Mouse (Mus musculus) limb, embryonic 11.5 days (tissue): ENCODE results near the gene Fbxo44. TPM values are rescaled to one million over a fixed set of nuclear protein-coding genes. Genes with fewer than 3 reads are reported as not detected.

Source experiments
- ATAC-seq: fragments of 200-750 bp; cut with Nextera tagmentation; 2 replicates; pipeline ENCODE4 v1.8.0; 2017; ENCODE audit warnings: low read depth; ENCODE audit not compliant: insufficient number of reproducible peaks, low FRiP score, low TSS enrichment
- DNase-seq: peaks from one replicate; pipeline ENCODE4 v3.0.0-alpha.2; 2015; ENCODE audit warnings: low spot score
- H3K27ac ChIP-seq: fragments of 300-500 bp; sonication (generic); replicated peaks from 2 replicates; pipeline ENCODE4 v1.5.1; 2014; ENCODE audit warnings: low read depth, mild to moderate bottlenecking, low read length
- H3K27me3 ChIP-seq: fragments of 300-500 bp; sonication (generic); 2 replicates; pipeline ENCODE4 v1.6.1; 2014; ENCODE audit warnings: mild to moderate bottlenecking, low read length, mixed read lengths; ENCODE audit not compliant: control insufficient read depth, insufficient read depth
- H3K36me3 ChIP-seq: fragments of 300-500 bp; sonication (generic); 2 replicates; pipeline ENCODE4 v1.6.1; 2014; ENCODE audit warnings: mild to moderate bottlenecking, low read length, moderate library complexity, mixed read lengths; ENCODE audit not compliant: control insufficient read depth, insufficient read depth
- H3K4me1 ChIP-seq: fragments of 300-500 bp; sonication (generic); 2 replicates; pipeline ENCODE4 v1.6.1; 2014; ENCODE audit warnings: low read length, mixed read lengths; ENCODE audit not compliant: control insufficient read depth, insufficient read depth
- H3K4me2 ChIP-seq: fragments of 300-500 bp; sonication (generic); 2 replicates; pipeline ENCODE4 v1.6.1; 2014; ENCODE audit warnings: low read depth, mild to moderate bottlenecking, moderate library complexity; ENCODE audit not compliant: severe bottlenecking
- H3K4me3 ChIP-seq: fragments of 300-500 bp; sonication (generic); 2 replicates; pipeline ENCODE4 v1.5.1; 2014; ENCODE audit warnings: low read depth, low read length
- H3K9ac ChIP-seq: fragments of 300-500 bp; sonication (generic); 2 replicates; pipeline ENCODE4 v1.6.1; 2014; ENCODE audit warnings: mild to moderate bottlenecking, low read length
- H3K9me3 ChIP-seq: fragments of 300-500 bp; sonication (generic); 2 replicates; pipeline ENCODE4 v1.6.1; 2016; ENCODE audit warnings: low read length; ENCODE audit not compliant: control insufficient read depth
- WGBS: fragments of 180-500 bp; shearing (Covaris S2); extraction: QIAGEN DNeasy Blood & Tissue Kit; methylation state at CpG from one replicate; pipeline ENCODE4 v1.1.7; 2014; 5-methylcytosine and 5-hydroxymethylcytosine counted together
- polyA plus RNA-seq: library from polyadenylated mRNA; unstranded; fragments of >200 nt; fragmentation: Nextera tagmentation; extraction: Ambion mirVana; gene quantifications from 2 replicates; pipeline ENCODE4 v1.2.1, GENCODE M21; 2014

Gene Fbxo44
- polyA plus RNA-seq, 1 experiment from 2014 or later: 12.2 TPM

GRCm38 (mm10) chr4:148159544-148160435 is 492 bp downstream of the Fbxo44 start:
- Histone ChIP-seq H3K4me2 (peak overlapping the region; percentile 96), H3K9ac (peak overlapping the region; percentile 51), H3K27ac (no peak overlapping the region), H3K4me1 (peaks cover 16% of the 10 kb centered on the region), H3K4me3 (peak overlapping the region; percentile 54), H3K36me3 (no peaks in the 10 kb centered on the region), H3K9me3 (no peaks in the 10 kb centered on the region), H3K27me3 (peaks cover 50% of the 10 kb centered on the region)
- peak; percentile 93 for DNase-seq
- ATAC-seq: peak; percentile 88
- 1% methylated on average over 53 of the region's 55 CpGs for WGBS

- 30% methylated on average over 27 of the region's 27 CpGs for WGBS
- DNase-seq: peak; percentile 40
These were observed 1.6 kb downstream of the Fbxo44 start for GRCm38 (mm10) chr4:148158436-148159348.

GRCm38 (mm10) chr4:148154982-148155381 is 5.3 kb downstream of the Fbxo44 start:
- Histone ChIP-seq H3K9ac (no peak overlapping the region), H3K4me3 (no peak overlapping the region), H3K27ac (no peak overlapping the region), H3K36me3 (no peaks in the 10 kb centered on the region), H3K27me3 (0 out of 2 replicates have a peak, but pooled peaks cover 5% of the 10 kb centered on the region), H3K4me2 (no peak overlapping the region), H3K9me3 (no peaks in the 10 kb centered on the region), H3K4me1 (peaks cover 11% of the 10 kb centered on the region)
- WGBS: 65% methylated on average over 3 of the region's 3 CpGs
- no peak for ATAC-seq
- peak; percentile 65 for DNase-seq

More at GRCm38 (mm10) chr4:148158436-148159348, 1.6 kb downstream of the Fbxo44 start:
- H3K27me3 ChIP-seq: peaks cover 40% of the 10 kb centered on the region
- H3K4me1 ChIP-seq: peaks cover 9% of the 10 kb centered on the region
- H3K9ac ChIP-seq: peak overlapping the region; percentile 51
- no peak overlapping the region for H3K27ac ChIP-seq
- H3K36me3 ChIP-seq: no peaks in the 10 kb centered on the region
- H3K4me2 ChIP-seq: peak overlapping the region; percentile 96
- no peak for ATAC-seq
- H3K4me3 ChIP-seq: peak overlapping the region; percentile 54
- H3K9me3 ChIP-seq: no peaks in the 10 kb centered on the region

- Histone ChIP-seq H3K27me3 (0 out of 2 replicates have a peak, but pooled peaks cover 5% of the 10 kb centered on the region), H3K4me1 (peaks cover 20% of the 10 kb centered on the region), H3K9ac (no peak overlapping the region), H3K4me3 (no peak overlapping the region), H3K36me3 (no peaks in the 10 kb centered on the region), H3K4me2 (no peak overlapping the region), H3K9me3 (no peaks in the 10 kb centered on the region), H3K27ac (no peak overlapping the region)
- ATAC-seq (no peak), DNase-seq (no peak)
- 91% methylated on average over 4 of the region's 4 CpGs for WGBS
These were observed 6.3 kb downstream of the Fbxo44 start for GRCm38 (mm10) chr4:148154006-148154405.

- Histone ChIP-seq H3K4me3 (no peak overlapping the region), H3K27ac (no peak overlapping the region), H3K4me1 (peaks cover 16% of the 10 kb centered on the region), H3K9me3 (no peaks in the 10 kb centered on the region), H3K4me2 (no peak overlapping the region), H3K9ac (no peak overlapping the region), H3K27me3 (no peaks in the 10 kb centered on the region), H3K36me3 (no peaks in the 10 kb centered on the region; the same call in 1 of the 2 replicates)
- ATAC-seq (no peak), DNase-seq (no peak)
- 82% methylated on average over 5 of the region's 5 CpGs for WGBS
These were observed 7.7 kb downstream of the Fbxo44 start for GRCm38 (mm10) chr4:148152547-148152946.

GRCm38 (mm10) chr4:148151267-148152168 is 8.8 kb downstream of the Fbxo44 start, which contains the start of gene Fbxo6:
TSS of gene Fbxo6 (minus strand) at chr4:148152140.
- peaks cover 16% of the 10 kb centered on the region for H3K4me1 ChIP-seq
- H3K27me3 ChIP-seq: no peaks in the 10 kb centered on the region
- peak within 1 kb of the TSS; percentile 88 for H3K4me2 ChIP-seq
- peak within 1 kb of the TSS; percentile 51 for H3K9ac ChIP-seq
- no peak within 1 kb of the TSS for H3K27ac ChIP-seq
- no peaks in the 10 kb centered on the region for H3K9me3 ChIP-seq
- WGBS: 2% methylated on average over 51 of the region's 67 CpGs
- peak within 1 kb of the TSS; percentile 41 for H3K4me3 ChIP-seq
- no peaks in the 10 kb centered on the region; the same call in 1 of the 2 replicates for H3K36me3 ChIP-seq
- peak; percentile 76 for ATAC-seq
- peak; percentile 86 for DNase-seq

GRCm38 (mm10) chr4:148150953-148151266 is 9.4 kb downstream of the Fbxo44 start:
- ATAC-seq (no peak), DNase-seq (no peak)
- peak overlapping the region; percentile 88 for H3K4me2 ChIP-seq
- 54% methylated on average over 3 of the region's 3 CpGs for WGBS
- H3K4me3 ChIP-seq: peak overlapping the region; percentile 41; the same call in 1 of the 2 replicates
- peaks cover 16% of the 10 kb centered on the region for H3K4me1 ChIP-seq
- no peaks in the 10 kb centered on the region for H3K9me3 ChIP-seq
- no peaks in the 10 kb centered on the region for H3K27me3 ChIP-seq
- H3K27ac ChIP-seq: no peak overlapping the region
- H3K9ac ChIP-seq: no peak overlapping the region
- no peaks in the 10 kb centered on the region; the same call in 1 of the 2 replicates for H3K36me3 ChIP-seq
